Mouse (Mus musculus): ENCODE measurements around the gene Serpinb1a.
A peak's percentile ranks its signal among the peaks of the same experiment; 100 is the strongest.

Serpinb1a gene

GRCm38 (mm10) chr13:32839314-32839713 is 11.7 kb downstream of the Serpinb1a start:
- DNase-seq (ENCODE audit: low spot score) = no peak

- DNase-seq (ENCODE audit: low spot score) = no peak
These were observed 16.5 kb downstream of the Serpinb1a start for GRCm38 (mm10) chr13:32834513-32834912.

GRCm38 (mm10) chr13:32833237-32833636 is 17.7 kb downstream of the Serpinb1a start:
- no peak for DNase-seq (ENCODE audit: low spot score)

GRCm38 (mm10) chr13:32832776-32833175 is 18.2 kb downstream of the Serpinb1a start:
- DNase-seq (ENCODE audit: low spot score) = no peak

GRCm38 (mm10) chr13:32831505-32832273 is 19.3 kb downstream of the Serpinb1a start:
- no peak for DNase-seq (ENCODE audit: low spot score)

DNA sequence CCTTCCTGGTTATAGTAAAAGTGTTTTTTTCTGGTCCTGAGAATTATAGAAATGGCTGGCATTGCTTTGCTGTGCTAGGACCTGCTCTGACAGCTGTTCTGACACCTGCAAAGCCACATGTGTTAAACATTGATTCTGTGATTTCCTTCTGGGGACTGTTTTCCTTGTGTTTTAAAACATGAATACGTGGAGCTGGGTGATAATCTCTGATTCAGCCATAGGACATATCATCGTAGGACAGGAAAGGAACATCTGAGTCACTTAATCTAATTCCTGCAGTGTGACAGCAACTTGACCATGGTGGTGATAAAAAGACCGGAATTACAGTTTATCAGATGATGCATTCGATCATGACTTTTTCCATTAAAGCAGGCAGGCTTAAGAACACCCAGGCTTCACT is 22.1 kb downstream of the Serpinb1a start:
- DNase-seq (ENCODE audit: low spot score) = no peak

GRCm38 (mm10) chr13:32827951-32828350 is 23.0 kb downstream of the Serpinb1a start:
- DNase-seq (ENCODE audit: low spot score) = no peak

DNA sequence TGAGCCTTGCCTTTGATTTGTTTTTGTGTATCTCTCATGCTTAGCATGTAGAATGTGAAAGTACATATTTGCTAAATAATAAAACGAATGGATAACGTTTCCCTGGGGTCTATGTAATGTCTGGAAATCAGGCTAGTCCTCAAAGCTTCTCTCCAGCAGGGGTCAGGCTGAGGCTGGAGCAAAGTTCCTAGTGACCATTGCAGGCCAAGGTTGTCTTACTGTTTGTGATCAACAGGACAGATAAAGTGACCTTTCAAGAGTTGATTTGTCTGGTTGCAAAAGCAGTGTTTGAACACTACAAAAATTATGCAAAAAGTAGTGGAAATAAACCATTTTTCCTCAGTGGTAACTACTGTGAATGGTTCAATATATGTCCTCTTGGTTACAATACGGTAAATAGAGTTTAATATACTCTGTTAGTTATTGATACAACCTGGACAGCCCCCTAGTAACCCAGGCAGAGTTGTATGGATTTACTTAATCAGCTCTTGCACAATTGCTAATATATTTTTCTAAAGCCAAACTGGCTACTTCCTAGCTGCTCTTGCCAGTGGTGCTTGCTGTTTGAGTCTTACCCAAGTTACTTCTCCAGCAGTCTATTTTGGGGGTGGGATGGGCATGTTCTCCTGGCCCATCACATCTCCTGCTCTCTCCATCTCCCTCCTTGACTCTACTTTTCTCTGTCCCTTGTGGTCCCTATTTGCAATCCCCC is 23.7 kb downstream of the Serpinb1a start:
- DNase-seq (ENCODE audit: low spot score) = no peak

DNA sequence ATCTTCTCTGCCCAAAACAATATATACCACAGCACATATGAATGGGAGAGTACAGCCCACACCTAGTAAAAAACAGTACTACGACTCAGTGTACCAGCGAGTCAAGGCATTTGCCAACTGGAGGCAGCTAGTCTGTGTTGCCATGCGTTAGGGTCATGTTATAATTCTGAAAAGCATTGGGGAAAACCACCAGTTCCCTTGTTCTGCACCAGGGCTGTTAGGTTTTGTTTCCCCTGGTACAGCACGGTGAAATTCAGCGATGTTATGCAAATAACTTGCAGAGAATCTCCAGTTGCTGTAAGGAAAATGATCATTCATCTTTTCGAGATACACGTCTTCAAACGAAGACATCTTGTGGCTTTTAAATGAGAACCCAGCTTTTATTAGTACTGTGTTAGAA is 25.4 kb downstream of the Serpinb1a start:
- DNase-seq (ENCODE audit: low spot score) = no peak

- DNase-seq (ENCODE audit: low spot score) = no peak
These were observed 26.3 kb downstream of the Serpinb1a start for GRCm38 (mm10) chr13:32824377-32825330.

DNA sequence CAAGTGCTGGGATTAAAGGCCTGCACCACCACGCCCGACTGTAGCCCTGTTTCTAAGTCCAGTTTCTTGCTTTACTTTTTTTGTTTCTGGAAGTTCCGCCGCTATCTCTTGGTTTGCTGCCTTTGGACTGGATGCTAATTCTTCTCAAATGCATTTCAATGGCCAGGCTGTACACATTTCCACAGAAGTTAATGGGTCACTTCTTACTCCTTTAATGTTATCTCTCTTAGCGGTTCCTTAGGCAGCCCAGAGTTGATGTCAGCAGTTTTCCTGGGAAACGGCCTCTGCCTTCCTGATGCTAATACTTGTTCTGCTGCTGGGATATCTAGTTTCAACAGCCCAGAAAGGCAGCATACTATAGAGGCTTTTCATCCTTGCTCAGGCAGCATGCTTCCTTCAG is 27.9 kb downstream of the Serpinb1a start:
- DNase-seq (ENCODE audit: low spot score) = peak; percentile 58

GRCm38 (mm10) chr13:32821671-32822070 is 29.3 kb downstream of the Serpinb1a start:
- DNase-seq (ENCODE audit: low spot score) = no peak

GRCm38 (mm10) chr13:32819926-32820325 is 31.1 kb downstream of the Serpinb1a start:
- DNase-seq (ENCODE audit: low spot score) = no peak

DNA sequence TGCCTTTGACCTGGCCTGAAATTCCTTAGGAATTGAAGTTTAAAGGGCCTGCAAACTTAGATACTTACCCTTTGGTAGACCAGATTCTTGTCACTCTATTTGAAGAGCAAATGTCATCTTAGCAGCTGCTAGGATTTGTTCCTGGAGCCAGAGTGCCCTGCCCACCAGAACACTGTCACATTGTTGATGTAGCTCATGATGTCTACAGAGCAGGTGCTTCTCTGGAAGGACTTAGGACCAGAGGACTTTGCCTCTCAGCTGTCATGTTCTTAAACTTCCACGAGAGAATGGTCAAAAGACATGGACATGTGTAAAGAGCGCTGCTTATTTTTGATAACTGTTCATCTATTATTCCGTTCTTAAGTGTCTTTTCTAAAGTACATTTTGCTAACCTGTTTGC is 31.7 kb downstream of the Serpinb1a start:
- DNase-seq (ENCODE audit: low spot score) = no peak

DNA sequence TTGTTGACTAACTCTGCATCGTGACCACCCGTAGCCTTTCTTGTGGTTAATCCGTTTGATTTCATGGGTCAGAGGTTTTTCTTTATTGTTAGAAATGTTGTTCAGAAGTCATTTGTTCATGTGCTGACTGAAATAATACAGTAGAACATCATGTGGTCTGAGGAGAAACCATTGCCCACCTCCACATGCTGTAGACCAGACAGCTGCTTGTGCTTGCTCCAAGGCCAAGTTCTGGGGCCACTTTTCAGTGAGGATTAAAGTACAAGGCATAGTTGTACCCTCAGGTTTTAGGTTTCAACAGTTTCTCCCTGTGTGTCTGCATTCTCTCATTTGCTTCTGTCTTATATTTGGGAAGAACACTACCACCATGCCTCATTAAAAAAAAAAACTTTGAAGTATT is 43.4 kb downstream of the Serpinb1a start:
- no peak for DNase-seq (ENCODE audit: low spot score)

- DNase-seq (ENCODE audit: low spot score) = no peak
These were observed 44.2 kb downstream of the Serpinb1a start for GRCm38 (mm10) chr13:32806820-32807219.

DNA sequence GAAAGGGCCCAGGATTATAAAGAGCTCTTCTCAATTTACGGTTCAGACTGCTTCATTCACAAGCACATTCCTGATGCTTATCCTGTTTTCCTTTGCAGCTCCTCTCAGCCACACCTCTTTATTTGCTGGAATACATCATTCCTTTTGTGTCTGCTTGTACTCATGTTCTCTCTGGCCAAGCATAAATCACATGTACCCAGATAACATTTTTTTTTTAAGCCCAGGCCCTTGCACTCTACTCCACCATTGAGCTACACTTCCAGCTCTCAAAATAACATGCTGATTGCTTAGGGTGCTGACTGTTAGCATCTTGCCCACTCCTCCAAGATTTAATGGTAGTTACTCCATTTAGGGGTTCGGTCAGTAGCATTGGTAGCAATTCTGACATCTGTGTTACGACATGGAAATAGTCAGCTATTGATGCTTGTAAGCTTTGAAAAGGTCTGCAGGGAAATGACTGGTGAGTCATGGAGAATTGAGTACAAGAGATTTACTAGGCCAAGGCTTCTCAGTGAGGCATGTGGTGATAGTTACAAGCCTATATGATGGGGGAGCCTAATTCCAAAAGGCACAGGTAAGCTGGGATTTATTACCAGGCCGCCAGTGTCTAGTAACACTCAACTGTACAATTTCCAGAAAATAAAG is 47.2 kb downstream of the Serpinb1a start:
- DNase-seq (ENCODE audit: low spot score) = no peak

DNA sequence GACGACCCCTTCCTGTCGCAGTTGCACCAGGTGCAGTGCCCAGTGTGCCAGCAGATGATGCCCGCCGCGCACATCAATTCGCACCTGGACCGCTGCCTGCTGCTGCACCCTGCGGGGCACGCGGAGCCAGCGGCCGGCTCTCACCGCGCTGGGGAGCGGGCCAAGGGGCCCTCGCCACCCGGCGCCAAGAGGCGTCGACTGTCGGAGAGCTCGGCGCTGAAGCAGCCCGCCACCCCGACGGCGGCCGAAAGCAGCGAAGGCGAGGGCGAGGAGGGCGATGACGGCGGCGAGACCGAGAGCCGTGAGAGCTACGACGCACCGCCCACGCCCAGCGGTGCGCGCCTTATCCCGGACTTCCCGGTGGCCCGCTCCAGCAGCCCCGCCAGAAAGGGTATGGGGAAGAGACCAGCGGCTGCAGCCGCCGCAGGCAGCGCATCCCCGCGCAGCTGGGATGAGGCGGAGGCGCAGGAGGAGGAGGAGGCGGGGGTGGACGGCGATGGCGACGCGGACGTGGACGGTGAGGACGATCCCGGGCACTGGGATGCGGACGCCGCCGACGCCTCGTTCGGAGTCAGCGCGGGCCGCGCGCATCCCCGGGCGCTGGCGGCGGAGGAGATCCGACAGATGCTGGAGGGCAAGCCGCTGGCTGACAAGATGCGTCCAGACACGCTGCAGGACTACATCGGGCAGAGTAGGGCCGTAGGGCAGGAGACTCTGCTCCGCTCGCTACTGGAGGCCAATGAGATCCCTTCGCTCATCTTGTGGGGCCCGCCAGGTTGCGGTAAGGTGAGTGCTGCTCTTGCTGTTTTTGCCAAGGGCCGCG is 48.5 kb downstream of the Serpinb1a start, which contains the start of gene D930007J09Rik:
D930007J09Rik (minus strand) TSS at position 591 of the 823 bp plus-strand sequence.
- DNase-seq (ENCODE audit: low spot score) = peak; percentile 58

DNA sequence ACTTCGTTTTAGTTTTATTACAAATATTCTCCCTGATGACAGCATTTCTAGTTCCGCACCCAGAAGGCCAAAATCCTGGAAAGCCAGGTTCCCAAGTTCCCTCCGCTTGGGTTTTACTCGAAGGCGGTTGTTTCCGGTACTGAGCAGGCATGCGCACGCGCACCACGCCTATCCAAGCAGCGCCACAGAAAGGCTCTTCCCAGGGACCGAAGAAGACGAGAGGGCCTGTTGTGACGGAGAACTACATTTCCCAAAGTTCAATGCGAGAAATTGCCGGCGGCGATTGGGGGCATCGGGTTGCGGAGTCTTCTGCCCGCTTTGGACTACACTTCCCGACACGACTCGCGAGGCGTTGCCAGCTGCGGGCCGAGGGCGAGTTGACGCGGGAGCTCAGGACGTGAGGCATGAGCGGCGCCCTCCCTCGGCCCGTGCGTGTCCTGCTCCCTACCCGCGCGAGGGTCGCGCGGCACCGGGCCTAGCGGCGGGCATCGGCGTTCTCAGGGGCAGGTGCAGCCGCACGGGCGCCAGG is 49.2 kb downstream of the Serpinb1a start, which contains the start of gene Wrnip1:
Wrnip1 (plus strand) TSS at position 346 of the 529 bp plus-strand sequence.
- peak; percentile 98 for DNase-seq (ENCODE audit: low spot score)

DNA sequence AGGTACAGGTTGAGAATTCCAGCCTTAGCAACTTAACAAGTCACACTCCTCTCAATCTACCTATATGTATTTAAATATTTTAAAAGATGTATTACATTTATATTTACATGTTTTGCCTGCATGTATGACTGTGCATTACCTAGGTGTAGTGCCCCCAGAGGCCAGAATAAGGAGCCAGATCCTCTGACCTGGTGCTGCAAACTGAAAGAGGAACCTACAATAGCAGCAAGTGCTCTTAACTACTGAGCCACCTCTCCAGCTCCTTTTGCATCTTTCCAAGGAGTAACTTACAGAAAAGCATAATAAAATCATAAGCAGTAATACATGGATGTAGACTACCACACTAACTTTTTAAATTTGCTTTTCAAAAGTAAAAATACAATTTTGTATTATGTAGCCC is 50.1 kb downstream of the Serpinb1a start:
- DNase-seq (ENCODE audit: low spot score) = no peak

All from yolk sac, embryonic 10.5 days (tissue).